Mouse (Mus musculus) thymus, adult 2 months (tissue): ENCODE measurements around the gene Agps.

Experiments used
- CTCF ChIP-seq: fragments of 200-500 bp; IDR thresholded peaks from 2 replicates; pipeline ENCODE4 v1.5.1; 2012; ENCODE audit warnings: mild to moderate bottlenecking, control low read depth, low read length, moderate library complexity, borderline replicate concordance; ENCODE audit not compliant: control insufficient read depth, poor library complexity, insufficient read depth; ENCODE audit errors: extremely low read depth
- POLR2A ChIP-seq: fragments of 200-500 bp; IDR thresholded peaks from 2 replicates; pipeline ENCODE4 v1.6.1; 2012; ENCODE audit warnings: mild to moderate bottlenecking, low read length, control low read depth, moderate library complexity; ENCODE audit not compliant: control insufficient read depth, poor library complexity, insufficient read depth; ENCODE audit errors: extremely low read depth

DNA sequence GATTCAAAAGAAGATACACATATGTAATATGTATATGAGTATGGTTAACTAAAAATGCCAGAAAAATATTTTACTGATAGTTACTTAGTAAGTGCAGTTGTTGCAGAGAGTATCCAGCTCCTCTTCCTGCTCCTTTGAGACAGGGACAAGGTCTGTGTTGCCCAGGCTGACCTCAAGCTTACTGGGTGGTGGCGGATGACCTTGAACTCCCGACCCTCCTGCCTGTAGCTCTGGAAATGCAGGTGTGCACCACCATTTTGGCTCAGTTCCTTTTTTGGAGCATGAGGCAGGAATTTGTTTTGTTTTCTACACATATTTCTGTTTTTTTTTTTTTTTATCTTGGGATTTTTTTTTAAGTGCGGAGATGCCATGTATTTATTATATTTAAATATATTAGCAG lies 29.1 kb downstream of the Agps start:
- no peak for TF ChIP-seq POLR2A
- TF ChIP-seq CTCF, result no peak
